Mouse (Mus musculus) right cerebral cortex, adult 18-20 months (tissue): ENCODE measurements around the gene Zfp933.
"Not testable (repeated sequence)": the region's sequence is repeated elsewhere in the genome, so short reads cannot be mapped to it uniquely, and the experiment has no call there.

Source experiments
- DNase-seq: peaks from one replicate; pipeline ENCODE4 v3.0.0; 2022; ENCODE audit warnings: mixed read lengths

Zfp933 gene

GRCm38 (mm10) chr4:147850776-147851175, 2.6 kb upstream of the Zfp933 start:
- DNase-seq, result no peak

- DNase-seq, result no peak
These were observed 422 bp upstream of the Zfp933 start for GRCm38 (mm10) chr4:147848584-147848991.

- no peak for DNase-seq
These were observed 5.3 kb downstream of the Zfp933 start for GRCm38 (mm10) chr4:147842871-147843270.

- peak; percentile 37 for DNase-seq
These were observed 8.9 kb downstream of the Zfp933 start for GRCm38 (mm10) chr4:147839282-147839681.

GRCm38 (mm10) chr4:147824389-147824788, 23.8 kb downstream of the Zfp933 start:
- DNase-seq, result no peak

- not testable (repeated sequence) for DNase-seq
These were observed 26.8 kb downstream of the Zfp933 start for GRCm38 (mm10) chr4:147821414-147821813.

- not testable (repeated sequence) for DNase-seq
These were observed 28.5 kb downstream of the Zfp933 start for GRCm38 (mm10) chr4:147819659-147820058.

- DNase-seq, result no peak
These were observed 33.5 kb downstream of the Zfp933 start for GRCm38 (mm10) chr4:147814592-147815167.

- DNase-seq, result no peak
These were observed 34.9 kb downstream of the Zfp933 start for GRCm38 (mm10) chr4:147813249-147813765.

GRCm38 (mm10) chr4:147809966-147810304, 38.2 kb downstream of the Zfp933 start:
- not testable (repeated sequence) for DNase-seq

- not testable (repeated sequence) for DNase-seq
These were observed 38.7 kb downstream of the Zfp933 start, which contains the start of gene Zfp984 for GRCm38 (mm10) chr4:147809292-147809965. Zfp984 (minus strand) TSS chr4:147809788.

- DNase-seq, result not testable (repeated sequence)
These were observed 39.7 kb downstream of the Zfp933 start for GRCm38 (mm10) chr4:147808483-147808882.

GRCm38 (mm10) chr4:147795308-147795707, 52.9 kb downstream of the Zfp933 start:
- not testable (repeated sequence) for DNase-seq

GRCm38 (mm10) chr4:147794026-147794665, 54.0 kb downstream of the Zfp933 start:
- DNase-seq, result not testable (repeated sequence)

GRCm38 (mm10) chr4:147793390-147793916, 54.7 kb downstream of the Zfp933 start:
- not testable (repeated sequence) for DNase-seq

GRCm38 (mm10) chr4:147791729-147792128, 56.4 kb downstream of the Zfp933 start:
- DNase-seq, result not testable (repeated sequence)
